Mouse (Mus musculus) embryo, embryonic 11.5 days (tissue): ENCODE measurements around the gene Ppih.

Experiments used
- DNase-seq: peaks from one replicate; pipeline ENCODE4 v3.0.0-alpha.2; 2012; ENCODE audit warnings: low read depth, low spot score

The Ppih gene

GRCm38 (mm10) chr4:119320131-119320830 lies at the start of gene Ppih:
TSS of gene Ppih (minus strand) at chr4:119320546.
- peak; percentile 88 for DNase-seq

- no peak for DNase-seq
Measured at GRCm38 (mm10) chr4:119369460-119369859, 49.1 kb upstream of the Ppih start.

- DNase-seq: no peak
Measured at GRCm38 (mm10) chr4:119366758-119367526, 46.6 kb upstream of the Ppih start.

GRCm38 (mm10) chr4:119362231-119362630 lies 41.9 kb upstream of the Ppih start:
- DNase-seq: no peak

- DNase-seq: peak; percentile 11
Measured at GRCm38 (mm10) chr4:119359196-119359971, 39.0 kb upstream of the Ppih start.

GRCm38 (mm10) chr4:119345508-119345907 lies 25.2 kb upstream of the Ppih start:
- no peak for DNase-seq

- peak; percentile 46 for DNase-seq
Measured at GRCm38 (mm10) chr4:119338861-119339361, 18.6 kb upstream of the Ppih start.

GRCm38 (mm10) chr4:119338422-119338821 lies 18.1 kb upstream of the Ppih start:
- no peak for DNase-seq

- DNase-seq: no peak
Measured at GRCm38 (mm10) chr4:119333487-119333886, 13.1 kb upstream of the Ppih start.

GRCm38 (mm10) chr4:119320896-119321550 lies 677 bp upstream of the Ppih start:
- no peak for DNase-seq

GRCm38 (mm10) chr4:119313756-119314155 lies 6.6 kb downstream of the Ppih start:
- DNase-seq: no peak

- DNase-seq: no peak
Measured at GRCm38 (mm10) chr4:119305418-119305817, 14.9 kb downstream of the Ppih start.

GRCm38 (mm10) chr4:119303291-119303690 lies 17.1 kb downstream of the Ppih start:
- no peak for DNase-seq

GRCm38 (mm10) chr4:119301777-119302176 lies 18.6 kb downstream of the Ppih start:
- no peak for DNase-seq

- no peak for DNase-seq
Measured at GRCm38 (mm10) chr4:119300761-119301160, 19.6 kb downstream of the Ppih start.

GRCm38 (mm10) chr4:119297361-119297760 lies 23.0 kb downstream of the Ppih start:
- DNase-seq: no peak

GRCm38 (mm10) chr4:119295134-119295453 lies 25.3 kb downstream of the Ppih start:
- DNase-seq: no peak

- DNase-seq: peak; percentile 96
Measured at GRCm38 (mm10) chr4:119294415-119295133, 25.8 kb downstream of the Ppih start, which contains the start of gene Ybx1. TSS of gene Ybx1 (minus strand) at chr4:119294604.

- DNase-seq: peak; percentile 9
Measured at GRCm38 (mm10) chr4:119293574-119294258, 26.6 kb downstream of the Ppih start.
